Mouse (Mus musculus): ENCODE measurements around the gene Dnajc15. TPM values are rescaled to one million over a fixed set of nuclear protein-coding genes. Genes with fewer than 3 reads are reported as not detected.

Gene Dnajc15
- polyA plus RNA-seq (2012; fragmentation: generic; extraction: Trizol): 50.1 TPM
- long read RNA-seq, experiment 1, full-length matches to known transcripts: 78 of 81 reads
- long read RNA-seq, experiment 1, partial matches to known transcripts: 0 of 81 reads
- long read RNA-seq, experiment 1, other reads (novel, unspliced or antisense): 3 of 81 reads
- long read RNA-seq, experiment 2, full-length matches to known transcripts: 16 of 17 reads
- long read RNA-seq, experiment 2, partial matches to known transcripts: 0 of 17 reads
- long read RNA-seq, experiment 2, other reads (novel, unspliced or antisense): 1 of 17 reads

DNA sequence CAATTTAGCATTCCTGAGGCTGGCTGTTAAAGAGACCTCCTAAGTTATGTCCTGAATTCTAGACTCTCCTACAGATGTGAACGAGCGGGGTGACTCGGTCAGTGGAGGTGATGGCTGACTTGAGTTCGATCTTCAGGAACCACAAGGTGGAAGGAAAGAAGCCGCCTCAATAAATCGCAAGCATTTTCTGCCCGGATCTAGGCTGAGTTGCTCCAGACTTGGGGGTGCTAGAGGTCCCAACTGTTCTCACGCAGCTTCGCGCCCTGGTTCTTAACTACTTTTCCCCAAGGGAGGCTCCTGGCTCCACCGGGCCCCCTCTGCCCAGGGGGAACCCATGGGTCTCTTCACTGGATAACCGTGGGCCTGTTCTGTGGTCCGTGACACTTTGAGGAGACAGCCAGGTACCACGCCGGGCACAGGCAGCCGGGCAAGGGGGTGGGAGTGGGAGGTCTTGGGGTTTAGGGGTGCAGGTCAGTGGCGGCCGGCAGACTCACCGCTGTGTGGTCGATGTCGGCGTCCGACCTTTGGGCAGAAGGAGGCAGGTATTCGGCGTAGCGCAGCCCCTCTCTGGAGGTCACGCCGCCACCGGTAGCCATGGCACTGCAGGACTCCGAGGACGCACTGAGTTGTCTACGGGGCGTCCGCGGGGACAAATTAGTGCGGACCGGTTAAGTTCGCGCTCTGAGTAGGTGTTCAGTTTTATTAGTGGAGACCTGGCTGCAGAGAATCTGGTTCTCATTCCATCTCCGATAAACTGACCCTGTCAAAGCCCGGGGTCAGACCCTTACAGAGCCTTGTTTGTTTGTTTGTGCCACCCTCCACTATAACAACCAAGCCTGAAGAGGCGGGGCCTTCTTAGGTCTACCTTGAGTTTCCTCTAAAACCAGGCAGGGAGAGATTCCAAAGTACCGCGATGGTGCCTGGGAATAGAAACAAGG, at the start of gene Dnajc15:
Gene Dnajc15 (minus strand): TSS at position 822 of the 938 bp plus-strand sequence.
- peaks cover 4% of the 10 kb centered on the region for H3K79me3 ChIP-seq (ENCODE audit: low read depth)
- H3K27me3 ChIP-seq (ENCODE audit: control insufficient read depth, insufficient read depth, insufficient read length): no peaks in the 10 kb centered on the region
- H3K4me3 ChIP-seq (ENCODE audit: insufficient read depth, poor library complexity, severe bottlenecking): peak within 1 kb of the TSS; percentile 83
- TF ChIP-seq FOSL1 (IDR thresholded peaks at IDR 0.05; ENCODE audit: insufficient read depth, low read length, poor library complexity, severe bottlenecking) (no peak), MAX (IDR thresholded peaks at IDR 0.05) (peak; percentile 67)
- peak within 1 kb of the TSS; percentile 90 for H3ac ChIP-seq (ENCODE audit: control insufficient read depth, insufficient read length, low read depth)
- peaks cover 11% of the 10 kb centered on the region for H3K36me3 ChIP-seq (ENCODE audit: control insufficient read depth, insufficient read depth)
- H3K79me2 ChIP-seq (ENCODE audit: control insufficient read depth, insufficient read depth): peaks cover 13% of the 10 kb centered on the region

- no peaks in the 10 kb centered on the region for H3K27me3 ChIP-seq (ENCODE audit: control insufficient read depth, insufficient read depth, insufficient read length)
- TF ChIP-seq MYOG (IDR thresholded peaks at IDR 0.05; ENCODE audit: control insufficient read depth, extremely low read depth, insufficient read length) (no peak), CEBPB (IDR thresholded peaks at IDR 0.05; ENCODE audit: low read depth) (no peak), FOSL1 (IDR thresholded peaks at IDR 0.05; ENCODE audit: insufficient read depth, low read length, poor library complexity, severe bottlenecking) (no peak), USF1 (IDR thresholded peaks at IDR 0.05; ENCODE audit: low read depth) (no peak)
- H3K4me3 ChIP-seq (ENCODE audit: insufficient read depth, poor library complexity, severe bottlenecking): no peak overlapping the region
- no peaks in the 10 kb centered on the region for H3K36me3 ChIP-seq (ENCODE audit: control insufficient read depth, insufficient read depth)
- H3K79me2 ChIP-seq (ENCODE audit: control insufficient read depth, insufficient read depth): no peaks in the 10 kb centered on the region
- H3ac ChIP-seq (ENCODE audit: control insufficient read depth, insufficient read length, low read depth): no peak overlapping the region
- H3K79me3 ChIP-seq (ENCODE audit: low read depth): no peaks in the 10 kb centered on the region
Observed at GRCm38 (mm10) chr14:77923076-77923865, 48.3 kb upstream of the Dnajc15 start.

DNA sequence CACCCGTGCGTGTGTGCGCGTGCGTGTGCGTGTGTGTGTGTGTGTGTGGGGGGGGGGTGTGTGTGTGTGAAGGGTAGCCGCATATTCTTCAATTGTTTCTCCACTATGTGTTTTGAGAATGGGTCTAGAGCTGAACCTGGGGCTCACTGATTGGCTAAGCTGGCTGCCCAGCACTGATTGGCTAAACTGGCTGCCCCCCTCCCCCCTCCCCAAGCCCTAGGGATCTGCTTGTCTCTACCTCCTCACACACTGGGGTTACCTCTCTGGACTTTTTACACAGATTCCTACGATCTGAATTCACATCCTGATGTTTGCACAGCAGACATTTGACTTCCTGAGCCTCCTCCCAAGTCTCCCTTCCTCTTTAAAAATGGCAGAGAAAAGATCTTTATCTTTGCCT, 46.7 kb upstream of the Dnajc15 start:
- H3K36me3 ChIP-seq (ENCODE audit: control insufficient read depth, insufficient read depth): no peaks in the 10 kb centered on the region
- H3K79me2 ChIP-seq (ENCODE audit: control insufficient read depth, insufficient read depth): no peaks in the 10 kb centered on the region
- H3K4me3 ChIP-seq (ENCODE audit: insufficient read depth, poor library complexity, severe bottlenecking): no peak overlapping the region
- no peak for TF ChIP-seq MYOD1 (IDR thresholded peaks at IDR 0.05; ENCODE audit: control insufficient read depth, insufficient read length, low read depth)
- no peak for TF ChIP-seq USF1 (IDR thresholded peaks at IDR 0.05; ENCODE audit: low read depth)
- no peak for TF ChIP-seq FOSL1 (IDR thresholded peaks at IDR 0.05; ENCODE audit: insufficient read depth, low read length, poor library complexity, severe bottlenecking)
- TF ChIP-seq CEBPB (IDR thresholded peaks at IDR 0.05; ENCODE audit: low read depth): no peak
- TF ChIP-seq CTCF (IDR thresholded peaks at IDR 0.05; ENCODE audit: control insufficient read depth, insufficient read depth, insufficient read length): no peak
- TF ChIP-seq MYOG (IDR thresholded peaks at IDR 0.05; ENCODE audit: control insufficient read depth, extremely low read depth, insufficient read length): no peak
- no peak for TF ChIP-seq MAX (IDR thresholded peaks at IDR 0.05)
- no peak overlapping the region for H3ac ChIP-seq (ENCODE audit: control insufficient read depth, insufficient read length, low read depth)
- no peaks in the 10 kb centered on the region for H3K27me3 ChIP-seq (ENCODE audit: control insufficient read depth, insufficient read depth, insufficient read length)
- H3K79me3 ChIP-seq (ENCODE audit: low read depth): no peaks in the 10 kb centered on the region

GRCm38 (mm10) chr14:77915776-77916175, 40.9 kb upstream of the Dnajc15 start:
- H3K4me3 ChIP-seq (ENCODE audit: insufficient read depth, poor library complexity, severe bottlenecking): no peak overlapping the region
- H3K79me3 ChIP-seq (ENCODE audit: low read depth): no peaks in the 10 kb centered on the region
- H3K36me3 ChIP-seq (ENCODE audit: control insufficient read depth, insufficient read depth): no peaks in the 10 kb centered on the region
- TF ChIP-seq MYOD1 (IDR thresholded peaks at IDR 0.05; ENCODE audit: control insufficient read depth, insufficient read length, low read depth) (no peak), MYOG (IDR thresholded peaks at IDR 0.05; ENCODE audit: control insufficient read depth, extremely low read depth, insufficient read length) (no peak)
- no peak overlapping the region for H3ac ChIP-seq (ENCODE audit: control insufficient read depth, insufficient read length, low read depth)
- H3K79me2 ChIP-seq (ENCODE audit: control insufficient read depth, insufficient read depth): no peaks in the 10 kb centered on the region
- H3K27me3 ChIP-seq (ENCODE audit: control insufficient read depth, insufficient read depth, insufficient read length): no peaks in the 10 kb centered on the region

- H3K27me3 ChIP-seq (ENCODE audit: control insufficient read depth, insufficient read depth, insufficient read length): no peaks in the 10 kb centered on the region
- H3ac ChIP-seq (ENCODE audit: control insufficient read depth, insufficient read length, low read depth): no peak overlapping the region
- H3K36me3 ChIP-seq (ENCODE audit: control insufficient read depth, insufficient read depth): no peaks in the 10 kb centered on the region
- no peaks in the 10 kb centered on the region for H3K79me3 ChIP-seq (ENCODE audit: low read depth)
- TF ChIP-seq CEBPB (IDR thresholded peaks at IDR 0.05; ENCODE audit: low read depth) (no peak), CTCF (IDR thresholded peaks at IDR 0.05; ENCODE audit: control insufficient read depth, insufficient read depth, insufficient read length) (no peak), MYOD1 (IDR thresholded peaks at IDR 0.05; ENCODE audit: control insufficient read depth, insufficient read length, low read depth) (no peak), MAX (IDR thresholded peaks at IDR 0.05) (no peak)
- H3K4me3 ChIP-seq (ENCODE audit: insufficient read depth, poor library complexity, severe bottlenecking): no peak overlapping the region
- H3K79me2 ChIP-seq (ENCODE audit: control insufficient read depth, insufficient read depth): no peaks in the 10 kb centered on the region
Observed at GRCm38 (mm10) chr14:77906586-77906985, 31.7 kb upstream of the Dnajc15 start.
